Mouse (Mus musculus) CH12.LX (cell line): ENCODE results near the gene Olfr1412. TPM values are rescaled to one million over a fixed set of nuclear protein-coding genes. Genes with fewer than 3 reads are reported as not detected.
A peak's percentile ranks its signal among the peaks of the same experiment; 100 is the strongest.

ENCODE experiments used
- DNase-seq: peaks from one replicate; pipeline ENCODE4 v3.0.0-alpha.2; 2013; ENCODE audit errors: extremely low read depth
- H3K27ac ChIP-seq: 2 replicates; pipeline ENCODE4 v1.5.1; 2012; ENCODE audit warnings: low read depth, mild to moderate bottlenecking, control low read depth, moderate library complexity; ENCODE audit not compliant: insufficient read depth
- H3K27me3 ChIP-seq: replicated peaks from 2 replicates; pipeline ENCODE3; 2012; ENCODE audit warnings: inconsistent platforms
- H3K36me3 ChIP-seq, 2 experiments: replicated peaks in 1 of 2; 2 replicates each; pipeline versions ENCODE3 to v1.6.1; 2012; ENCODE audit warnings: inconsistent platforms in 1 of 2, low read length in 1 of 2, mild to moderate bottlenecking in 1 of 2, mixed read lengths in 1 of 2, moderate library complexity in 1 of 2; ENCODE audit not compliant: control insufficient read depth in 1 of 2, insufficient read depth in 1 of 2
- H3K4me1 ChIP-seq, 2 experiments: 2 replicates each; pipeline ENCODE4 v1.6.1; 2012; ENCODE audit warnings: inconsistent platforms in 1 of 2, moderate library complexity in 1 of 2; ENCODE audit not compliant: insufficient read depth in 2 of 2, control insufficient read depth in 1 of 2
- H3K4me2 ChIP-seq: 2 replicates; pipeline ENCODE4 v1.6.1; 2012; ENCODE audit warnings: low read depth, mild to moderate bottlenecking, control low read depth; ENCODE audit not compliant: poor library complexity, insufficient read depth, severe bottlenecking
- H3K4me3 ChIP-seq, 3 experiments: fragments of 150-350 bp in 1 of 3; sonication (generic) in 1 of 3; replicated peaks in 1 of 3; 2 replicates each; pipeline versions ENCODE3 to v1.5.1; 2011 to 2012; ENCODE audit warnings: low read depth in 2 of 3, low read length in 2 of 3, mild to moderate bottlenecking in 2 of 3, moderate library complexity in 2 of 3, control low read depth in 1 of 3, improper control_type of control experiment in 1 of 3, inconsistent platforms in 1 of 3, mixed read lengths in 1 of 3; ENCODE audit not compliant: poor library complexity in 1 of 3
- H3K79me2 ChIP-seq: replicated peaks from 2 replicates; pipeline ENCODE4 v1.6.1; 2012; ENCODE audit warnings: mild to moderate bottlenecking, moderate library complexity; ENCODE audit not compliant: control insufficient read depth, poor library complexity, insufficient read depth, severe bottlenecking; ENCODE audit errors: extremely low read depth
- H3K9ac ChIP-seq: 2 replicates; pipeline ENCODE4 v1.6.1; 2012; ENCODE audit warnings: low read depth, mild to moderate bottlenecking, control low read depth, moderate library complexity; ENCODE audit not compliant: insufficient read depth
- H3K9me3 ChIP-seq: replicated peaks from 2 replicates; pipeline ENCODE3; 2012; ENCODE audit warnings: low read length, inconsistent platforms, mixed read lengths
- CHD2 ChIP-seq: IDR thresholded peaks from 2 replicates; pipeline ENCODE4 v1.6.1; 2011; ENCODE audit warnings: low read length, improper control_type of control experiment
- CTCF ChIP-seq, 2 experiments: IDR thresholded peaks in 1 of 2; conservative IDR thresholded peaks in 1 of 2; 2 replicates each; pipeline ENCODE4 v1.5.1; 2011 to 2012; ENCODE audit warnings: low read depth in 2 of 2, low read length in 2 of 2, improper control_type of control experiment in 1 of 2, inconsistent platforms in 1 of 2, mild to moderate bottlenecking in 1 of 2, moderate library complexity in 1 of 2
- EP300 ChIP-seq: IDR thresholded peaks from 2 replicates; pipeline ENCODE4 v1.6.1; 2011; ENCODE audit warnings: low read length, improper control_type of control experiment
- HCFC1 ChIP-seq: IDR thresholded peaks from 2 replicates; pipeline ENCODE4 v1.6.1; 2012; ENCODE audit warnings: low read depth, mild to moderate bottlenecking, inconsistent platforms, low read length, improper control_type of control experiment
- JUN ChIP-seq: IDR thresholded peaks from 2 replicates; pipeline ENCODE4 v1.6.1; 2011; ENCODE audit warnings: low read depth, mild to moderate bottlenecking, low read length, improper control_type of control experiment, moderate library complexity; ENCODE audit not compliant: insufficient read depth
- JUND ChIP-seq: conservative IDR thresholded peaks from 2 replicates; pipeline ENCODE4 v1.6.1; 2011; ENCODE audit warnings: low read depth, low read length, improper control_type of control experiment
- KAT2A ChIP-seq: IDR thresholded peaks from 2 replicates; pipeline ENCODE4 v1.6.1; 2012; ENCODE audit warnings: low read length, improper control_type of control experiment, inconsistent platforms; ENCODE audit not compliant: insufficient replicate concordance
- MEF2A ChIP-seq: IDR thresholded peaks from 2 replicates; pipeline ENCODE4 v1.6.1; 2014; ENCODE audit warnings: low read depth, mild to moderate bottlenecking, inconsistent platforms, low read length, improper control_type of control experiment, borderline replicate concordance
- NRF1 ChIP-seq: IDR thresholded peaks from 2 replicates; pipeline ENCODE4 v1.6.1; 2014; ENCODE audit warnings: low read depth, mild to moderate bottlenecking, inconsistent platforms, low read length, improper control_type of control experiment, moderate library complexity
- POLR2A ChIP-seq: IDR thresholded peaks from 2 replicates; pipeline ENCODE4 v1.6.1; 2011; ENCODE audit warnings: low read depth, mild to moderate bottlenecking, improper control_type of control experiment, low read length
- POLR2AphosphoS2 ChIP-seq: IDR thresholded peaks from 2 replicates; pipeline ENCODE4 v1.6.1; 2011; ENCODE audit warnings: low read depth, low read length, improper control_type of control experiment
- RAD21 ChIP-seq: IDR thresholded peaks from 2 replicates; pipeline ENCODE4 v1.6.1; 2011; ENCODE audit warnings: low read depth, mild to moderate bottlenecking, low read length, improper control_type of control experiment, moderate library complexity
- RCOR1 ChIP-seq: conservative IDR thresholded peaks from 2 replicates; pipeline ENCODE4 v1.6.1; 2012; ENCODE audit warnings: low read depth, mild to moderate bottlenecking, inconsistent platforms, low read length, improper control_type of control experiment
- SIN3A ChIP-seq: IDR thresholded peaks from 2 replicates; pipeline ENCODE4 v1.6.1; 2012; ENCODE audit warnings: low read length, improper control_type of control experiment, inconsistent platforms
- SMC3 ChIP-seq: IDR thresholded peaks from 2 replicates; pipeline ENCODE4 v1.6.1; 2011; ENCODE audit warnings: low read depth, low read length, improper control_type of control experiment
- TCF12 ChIP-seq: IDR thresholded peaks from 2 replicates; pipeline ENCODE4 v1.6.1; 2014; ENCODE audit warnings: low read depth, mild to moderate bottlenecking, inconsistent platforms, low read length, improper control_type of control experiment
- USF1 ChIP-seq: IDR thresholded peaks from 2 replicates; pipeline ENCODE4 v1.6.1; 2014; ENCODE audit warnings: low read depth, mild to moderate bottlenecking, inconsistent platforms, low read length, improper control_type of control experiment
- ZC3H11A ChIP-seq: IDR thresholded peaks from 2 replicates; pipeline ENCODE4 v1.6.1; 2012; ENCODE audit warnings: low read depth, mild to moderate bottlenecking, inconsistent platforms, low read length, improper control_type of control experiment
- ZKSCAN1 ChIP-seq: IDR thresholded peaks from 2 replicates; pipeline ENCODE4 v1.6.1; 2012; ENCODE audit warnings: low read depth, inconsistent platforms, low read length, improper control_type of control experiment, borderline replicate concordance
- ZNF384 ChIP-seq: IDR thresholded peaks from 2 replicates; pipeline ENCODE4 v1.6.1; 2012; ENCODE audit warnings: low read depth, low read length, improper control_type of control experiment, inconsistent platforms
- dilution Hi-C: fragments of 300-500 bp; cut with MboI; formaldehyde crosslinking; loops from 2 replicates; pipeline ENCODE4 v1.14.3; 2020; ENCODE audit warnings: low sequenced_read_pairs; ENCODE audit not compliant: extremely low pct_unique_long_range_greater_than_20kb, extremely low pct_ligation_motif_present
- in situ Hi-C: fragments of 300-500 bp; cut with MboI; formaldehyde crosslinking; loops from 3 replicates; pipeline ENCODE4 v1.14.3; 2019; ENCODE audit warnings: low sequenced_read_pairs, low pct_ligation_motif_present, low pct_unique_long_range_greater_than_20kb, mixed read lengths
- polyA plus RNA-seq: library from polyadenylated mRNA; unstranded; fragments of >175 nt; gene quantifications from 2 replicates; pipeline ENCODE4 v1.2.1, GENCODE M21; 2012; ENCODE audit warnings: low read depth; ENCODE audit not compliant: insufficient read length
- total RNA-seq, 2 experiments: library from RNA; depleted of rRNA; stranded (reverse); fragments of 300-350 nt in 1 of 2; fragments of >200 nt in 1 of 2; gene quantifications; 2 replicates each; pipeline ENCODE4 v1.2.3; 2012 to 2014

Gene Olfr1412
- total and polyA plus RNA-seq, 3 experiments, result not detected

GRCm38 (mm10) chr1:92614516-92614915 lies 28.9 kb downstream of the Olfr1412 start:
- Histone ChIP-seq H3K4me2 (no peak overlapping the region), H3K4me3 (no peak overlapping the region), H3K4me1 (no peaks in the 10 kb centered on the region), H3K27me3 (peaks cover 66% of the 10 kb centered on the region), H3K27ac (no peak overlapping the region), H3K79me2 (no peaks in the 10 kb centered on the region), H3K36me3 (no peaks in the 10 kb centered on the region), H3K9ac (no peak overlapping the region), H3K9me3 (peaks cover 6% of the 10 kb centered on the region)
- TF ChIP-seq KAT2A (no peak), RAD21 (peak; percentile 75), JUN (no peak), USF1 (no peak), CTCF (conservative IDR thresholded peaks at IDR 0.05 in 1 of 2, IDR thresholded peaks at IDR 0.05 in 1 of 2; ENCODE audit: low read depth in 2 of 2, low read length in 2 of 2) (peak; percentile 37 to 83; a peak in 3 of 4 replicates), CHD2 (no peak), NRF1 (no peak), ZKSCAN1 (no peak), SMC3 (peak; percentile 60), SIN3A (no peak), TCF12 (no peak)
- peak; percentile 29 for DNase-seq
- in situ Hi-C loops, result loop anchor here (5.0 kb wide), 1 partner anchor 97 kb away; the partner anchor contains the start of gene Olfr1414
- dilution Hi-C loops, result no loop called here

DNA sequence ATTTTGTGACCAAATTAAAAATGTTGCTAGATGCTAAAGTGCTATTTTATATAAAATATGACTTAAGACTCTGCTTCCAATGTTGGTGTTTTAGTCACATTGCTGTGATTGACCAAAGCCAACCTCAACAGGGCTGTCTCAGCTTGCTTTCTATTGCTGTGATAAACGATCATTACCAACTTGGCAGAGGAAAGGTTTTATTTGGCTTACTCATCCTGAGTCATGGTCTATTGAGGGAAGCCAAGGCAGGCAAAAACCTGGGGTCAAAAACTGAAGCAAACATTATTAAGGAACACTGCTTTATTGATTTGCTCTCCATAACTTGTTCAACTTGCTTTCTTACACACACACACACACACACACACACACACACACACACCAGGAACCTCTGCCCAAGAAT lies 30.5 kb downstream of the Olfr1412 start:
- H3K36me3 ChIP-seq, result no peaks in the 10 kb centered on the region
- H3K4me3 ChIP-seq, result no peak overlapping the region
- H3K9ac ChIP-seq, result no peak overlapping the region
- no peak for DNase-seq
- TF ChIP-seq SMC3 (no peak), HCFC1 (no peak)
- in situ Hi-C loops (no loop called here), dilution Hi-C loops (no loop called here)
- H3K79me2 ChIP-seq, result no peaks in the 10 kb centered on the region
- H3K27me3 ChIP-seq, result peaks cover 63% of the 10 kb centered on the region
- no peak overlapping the region for H3K27ac ChIP-seq
- H3K4me2 ChIP-seq, result no peak overlapping the region
- H3K9me3 ChIP-seq, result no peaks in the 10 kb centered on the region
- no peaks in the 10 kb centered on the region for H3K4me1 ChIP-seq

DNA sequence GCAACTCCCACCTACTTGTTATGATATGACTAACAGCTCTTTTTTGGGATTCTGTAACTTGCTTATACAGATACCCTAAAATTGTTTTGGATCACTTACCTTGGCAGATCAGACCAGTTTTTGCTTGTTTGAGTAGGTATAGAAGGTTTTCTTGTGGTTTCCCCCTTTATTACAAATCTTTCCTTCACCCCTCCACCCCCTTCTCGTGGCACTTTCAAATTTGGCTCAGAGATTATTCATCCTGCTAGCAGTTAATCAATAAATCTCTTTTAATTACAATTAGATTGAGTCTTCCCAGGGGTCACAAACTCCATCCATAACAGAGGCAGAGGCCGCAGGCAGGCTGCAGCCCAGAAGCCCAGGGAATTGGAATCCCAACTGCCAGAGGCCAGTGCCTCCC lies 31.9 kb downstream of the Olfr1412 start, which contains the start of gene Olfr12:
TSS of gene Olfr12 (plus strand) at position 301 of the 400 bp plus-strand sequence.
- dilution Hi-C loops, result no loop called here
- TF ChIP-seq POLR2AphosphoS2 (no peak), CTCF (conservative IDR thresholded peaks at IDR 0.05 in 1 of 2, IDR thresholded peaks at IDR 0.05 in 1 of 2; ENCODE audit: low read depth in 2 of 2, low read length in 2 of 2) (no peak), RCOR1 (no peak), MEF2A (no peak), KAT2A (no peak), ZNF384 (no peak), NRF1 (no peak), JUND (no peak), CHD2 (no peak), ZC3H11A (no peak), EP300 (no peak), POLR2A (no peak), RAD21 (no peak)
- Histone ChIP-seq H3K9ac (no peak within 1 kb of the TSS), H3K4me3 (no peak within 1 kb of the TSS), H3K9me3 (no peaks in the 10 kb centered on the region), H3K27ac (no peak within 1 kb of the TSS), H3K36me3 (no peaks in the 10 kb centered on the region), H3K4me1 (0 out of 4 replicates have a peak, but pooled peaks cover 0 to 2% of the 10 kb centered on the region in 2 experiments), H3K4me2 (no peak within 1 kb of the TSS), H3K79me2 (no peaks in the 10 kb centered on the region), H3K27me3 (peaks cover 58% of the 10 kb centered on the region)
- DNase-seq, result no peak
- in situ Hi-C loops, result no loop called here
